Mouse (Mus musculus): ENCODE data around the gene Cox15.

Cox15 gene

DNA sequence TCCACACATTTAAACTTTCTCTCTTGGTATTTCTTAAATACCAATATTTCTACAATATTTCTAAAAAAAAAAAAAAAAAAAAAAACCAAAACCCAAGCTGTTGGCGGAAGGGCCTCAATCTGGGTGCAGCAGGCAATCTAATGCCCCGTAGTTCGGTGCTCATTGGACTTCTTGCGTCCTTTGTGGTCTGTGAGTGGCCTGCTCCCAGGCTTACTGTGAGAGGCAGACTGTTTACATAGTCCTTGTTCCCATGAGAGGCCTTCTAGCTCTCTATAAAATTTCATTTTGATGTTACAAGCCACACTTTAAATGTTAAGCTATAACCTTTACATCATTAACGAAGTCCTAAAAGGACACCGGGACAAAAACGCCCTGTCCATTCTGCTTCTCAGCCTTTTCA lies 44.6 kb downstream of the Cox15 start:
- no peak for DNase-seq (ENCODE audit: low spot score)

DNA sequence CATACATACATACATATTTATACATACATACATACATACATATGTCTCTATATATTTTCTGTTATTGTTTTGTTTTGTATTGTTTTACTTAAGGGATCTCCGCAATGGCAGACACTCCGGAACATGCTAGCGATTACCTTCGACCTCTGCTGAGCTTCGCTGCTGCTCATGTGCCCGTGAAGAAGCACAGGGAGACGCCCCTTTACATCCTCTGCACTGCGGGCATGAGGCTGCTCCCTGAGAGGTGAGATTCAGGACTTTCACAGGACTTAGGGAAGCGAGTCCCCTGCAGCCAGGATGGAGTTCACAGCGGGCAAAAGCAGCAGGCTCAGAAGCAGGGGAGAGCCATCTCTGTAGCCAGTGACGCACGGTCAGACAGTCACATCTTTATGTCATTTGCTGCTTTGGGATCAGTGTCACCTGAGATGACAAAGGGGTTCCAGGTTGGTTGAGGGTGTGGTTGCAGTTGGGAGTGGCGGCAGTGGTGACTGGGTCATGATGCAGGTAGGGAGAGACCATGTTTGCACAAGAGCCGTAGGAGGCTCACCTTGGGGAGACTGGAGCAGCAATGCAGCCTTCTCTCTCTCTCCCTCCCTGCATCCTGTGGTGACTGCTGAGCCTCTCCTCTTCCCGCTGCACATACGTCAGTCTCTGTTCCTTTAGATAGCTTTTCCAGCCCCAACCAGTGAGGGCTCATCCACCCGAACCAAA lies 47.9 kb downstream of the Cox15 start:
- DNase-seq (ENCODE audit: low spot score) = no peak

DNA sequence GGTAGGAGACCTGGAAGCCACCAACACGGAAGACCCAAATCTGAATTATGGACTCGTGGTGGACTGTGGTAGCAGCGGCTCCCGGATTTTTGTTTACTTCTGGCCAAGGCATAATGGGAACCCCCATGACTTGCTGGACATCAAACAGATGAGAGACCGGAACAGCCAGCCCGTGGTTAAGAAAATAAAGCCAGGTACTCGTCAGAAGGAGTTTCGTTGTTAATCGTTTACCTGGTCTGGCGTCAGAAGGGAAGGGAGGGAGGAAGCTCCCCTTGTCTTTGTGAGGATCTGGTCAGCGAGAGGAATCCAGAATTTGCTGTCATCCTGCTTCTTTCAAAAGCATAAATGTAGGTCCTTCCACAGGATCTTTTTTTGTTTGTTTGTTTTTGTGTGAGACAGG lies 48.6 kb downstream of the Cox15 start:
- no peak for DNase-seq (ENCODE audit: low spot score)

DNA sequence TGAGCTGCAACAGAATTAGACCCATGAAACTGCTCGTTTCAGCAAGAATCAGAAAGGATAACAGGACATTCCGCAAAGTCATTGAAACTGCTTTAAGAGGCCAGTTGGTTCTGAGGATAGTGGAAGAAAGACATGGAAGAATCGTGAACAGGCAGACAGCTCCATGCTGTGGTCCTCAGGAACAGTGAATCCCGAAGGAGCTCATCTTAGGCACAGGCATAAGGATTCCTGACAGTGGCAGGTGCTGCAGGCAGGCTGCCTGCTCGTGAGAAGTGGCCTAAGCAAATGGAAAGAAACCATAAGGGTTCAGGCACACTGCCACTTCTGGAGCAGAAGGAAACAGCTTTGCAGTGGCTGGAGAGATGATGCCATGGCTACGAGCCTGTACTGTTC lies 53.0 kb downstream of the Cox15 start:
- no peak for DNase-seq (ENCODE audit: low spot score)

DNA sequence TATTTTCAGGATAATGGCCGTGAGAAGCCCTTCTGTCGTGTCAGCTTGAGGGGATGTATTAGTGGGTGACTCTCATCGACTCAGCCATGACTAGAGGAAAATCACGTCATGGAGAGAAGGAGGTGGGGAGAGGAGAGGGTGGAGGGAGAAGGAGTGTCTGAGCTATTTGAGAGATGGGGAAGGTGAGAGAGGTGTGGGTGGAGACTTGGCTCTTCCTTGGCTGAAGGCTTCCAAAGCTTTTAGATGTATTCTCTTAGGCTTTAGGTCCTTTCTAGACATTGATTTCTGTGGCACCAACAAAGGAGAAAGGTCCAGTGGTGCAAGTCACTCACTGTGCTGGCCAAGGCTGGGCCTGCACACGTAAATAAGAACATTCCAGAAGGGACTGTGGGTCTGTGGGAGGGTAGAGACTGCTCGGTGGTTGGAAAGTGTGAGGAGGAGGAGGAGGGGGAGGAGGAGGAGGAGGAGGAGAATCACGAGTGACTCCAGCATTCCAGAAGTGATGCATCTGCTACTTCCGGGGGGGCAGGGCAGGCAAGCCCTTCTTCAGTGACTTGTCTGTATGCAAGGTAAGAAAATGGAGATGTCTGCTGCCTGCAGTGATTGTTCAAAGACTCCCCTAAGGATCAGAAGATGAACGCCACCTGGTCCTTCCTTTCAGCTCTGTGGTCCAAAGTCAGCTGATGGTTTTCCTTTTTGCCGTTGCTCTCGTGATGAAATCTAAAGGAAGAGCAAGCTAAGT lies 53.6 kb downstream of the Cox15 start:
- DNase-seq (ENCODE audit: low spot score) = no peak

DNA sequence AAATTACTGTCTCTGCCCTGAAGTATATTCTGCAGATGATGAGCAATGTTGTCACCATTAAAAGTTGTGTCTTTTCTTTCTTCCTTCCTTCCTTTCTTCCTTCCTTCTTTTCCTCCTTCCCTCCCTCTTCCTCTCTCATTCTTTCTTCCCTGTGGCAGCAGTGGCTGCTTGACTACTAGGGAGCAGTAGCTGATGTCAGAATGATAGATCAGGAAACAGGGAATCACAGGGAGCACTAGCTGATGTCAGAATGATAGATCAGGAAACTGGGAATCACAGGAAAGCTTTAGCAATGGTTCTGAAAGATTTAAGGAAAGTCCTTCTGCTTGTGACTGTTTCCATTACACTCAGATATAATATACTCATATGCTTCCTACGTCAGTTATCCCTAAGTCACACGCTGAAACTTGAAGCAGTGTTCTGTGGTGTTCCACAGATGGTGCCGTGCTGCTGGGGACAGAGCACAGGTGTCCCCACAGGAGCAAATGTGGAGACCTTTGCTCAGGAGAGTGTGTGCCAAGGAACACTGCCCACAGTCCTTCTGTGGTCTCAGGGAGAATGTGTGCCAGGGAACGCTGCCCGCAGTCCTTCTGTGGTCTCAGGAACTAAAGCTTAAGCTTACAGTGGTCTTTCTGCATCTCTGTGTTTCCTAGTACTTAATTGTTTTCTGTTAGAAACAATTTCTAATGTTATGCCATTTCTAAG lies 55.0 kb downstream of the Cox15 start:
- DNase-seq (ENCODE audit: low spot score) = no peak

DNA sequence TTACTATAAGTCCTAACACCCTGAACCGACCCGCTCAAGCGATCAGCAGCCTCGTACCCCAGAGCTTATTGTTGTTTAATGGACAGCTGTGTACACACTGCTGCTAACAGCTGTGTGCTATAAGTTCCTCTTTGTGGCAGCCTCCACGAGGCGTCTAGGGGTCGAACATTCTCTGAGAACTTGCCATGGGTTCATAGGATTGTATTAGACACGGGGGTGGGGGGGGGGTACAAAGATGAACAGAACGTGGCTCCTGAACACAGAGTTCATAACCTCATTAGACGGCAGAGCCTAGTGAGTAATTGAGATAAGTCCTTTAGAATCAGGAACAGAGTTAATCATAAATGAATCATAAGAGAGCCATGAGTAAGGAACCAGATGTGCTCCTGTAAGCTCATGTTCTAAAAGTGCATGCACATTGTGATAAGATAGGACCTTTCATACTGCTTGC lies 57.3 kb downstream of the Cox15 start:
- no peak for DNase-seq (ENCODE audit: low spot score)

DNA sequence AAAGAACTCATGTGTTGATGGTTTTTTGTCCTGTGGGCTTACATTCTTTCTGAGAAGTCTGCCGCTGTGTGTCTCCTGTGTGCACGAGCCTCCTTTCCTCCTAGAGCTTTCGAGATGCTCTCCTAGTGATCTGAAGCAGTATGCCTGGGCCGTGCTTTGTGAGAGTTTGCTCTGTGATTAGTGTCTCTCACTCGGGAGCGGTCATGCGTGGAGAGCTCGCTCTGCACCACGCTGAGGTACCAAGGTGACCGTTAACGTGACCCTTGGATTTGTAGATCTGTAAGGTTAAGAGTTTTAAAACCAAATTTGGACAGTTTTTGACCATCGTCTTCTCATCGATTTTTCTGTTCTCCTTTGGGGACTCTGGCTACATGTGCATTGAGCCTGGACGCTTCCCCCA lies 60.0 kb downstream of the Cox15 start:
- DNase-seq (ENCODE audit: low spot score) = no peak

DNA sequence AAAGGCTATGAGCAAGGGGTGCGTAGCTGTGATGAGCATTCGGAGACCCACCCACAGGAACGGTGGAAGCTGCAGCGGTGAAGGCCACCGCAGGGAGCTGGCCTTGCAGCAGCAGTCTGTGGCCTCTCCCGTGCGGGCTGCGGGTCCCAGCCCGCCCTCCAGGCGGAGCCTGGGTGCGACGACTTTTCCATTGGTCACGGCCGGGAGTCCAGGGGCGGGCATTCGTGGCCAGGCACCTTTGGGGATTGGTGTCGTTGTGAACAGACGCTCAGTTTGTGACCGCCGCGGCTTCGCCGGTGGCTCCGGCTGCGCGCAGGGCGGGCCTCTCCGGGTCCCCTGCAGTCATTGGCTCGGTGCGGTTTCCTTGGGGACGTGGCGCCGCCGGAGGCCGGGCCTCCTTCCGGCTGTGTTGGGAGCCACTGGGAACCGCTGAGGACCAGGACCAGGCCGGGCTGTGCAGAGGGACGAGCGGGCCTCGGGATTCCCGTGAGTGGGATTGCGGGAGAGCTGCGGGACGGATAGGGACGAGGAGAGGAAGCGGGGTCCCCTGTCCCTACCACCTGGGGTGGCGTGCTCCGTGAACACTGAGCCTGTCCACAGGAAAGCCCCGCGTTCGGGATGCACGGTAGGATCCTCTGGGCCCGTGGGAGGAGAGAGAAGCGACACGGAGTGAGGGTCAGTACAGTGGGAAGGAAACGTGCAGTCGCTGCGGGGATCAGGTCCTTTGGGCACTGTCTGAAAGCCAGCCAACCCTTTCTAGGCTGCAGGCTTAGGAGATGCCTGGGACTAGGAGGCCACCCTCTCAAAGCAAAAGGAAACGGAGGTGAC lies 63.2 kb downstream of the Cox15 start, which contains the start of gene Entpd7:
Gene Entpd7 (plus strand): TSS at position 254 of the 828 bp plus-strand sequence.
- DNase-seq (ENCODE audit: low spot score) = peak; percentile 97
